Mouse (Mus musculus): ENCODE data around the gene Mrpl35.

Gene Mrpl35

GRCm38 (mm10) chr6:71801011-71801713 is 25.6 kb downstream of the Mrpl35 start:
- no peak for DNase-seq (ENCODE audit: low spot score in 2 of 2)

- no peak for DNase-seq (ENCODE audit: low spot score in 2 of 2)
Observed at GRCm38 (mm10) chr6:71799391-71799790, 27.4 kb downstream of the Mrpl35 start.

GRCm38 (mm10) chr6:71791771-71792170 is 35.0 kb downstream of the Mrpl35 start:
- DNase-seq (ENCODE audit: low spot score in 2 of 2): no peak

GRCm38 (mm10) chr6:71788348-71788747 is 38.4 kb downstream of the Mrpl35 start:
- no peak for DNase-seq (ENCODE audit: low spot score in 2 of 2)

GRCm38 (mm10) chr6:71783165-71783564 is 43.6 kb downstream of the Mrpl35 start:
- no peak for DNase-seq (ENCODE audit: low spot score in 2 of 2)

GRCm38 (mm10) chr6:71780431-71780830 is 46.3 kb downstream of the Mrpl35 start:
- no peak for DNase-seq (ENCODE audit: low spot score in 2 of 2)

- no peak for DNase-seq (ENCODE audit: low spot score in 2 of 2)
Observed at GRCm38 (mm10) chr6:71779831-71780230, 46.9 kb downstream of the Mrpl35 start.

- DNase-seq (ENCODE audit: low spot score in 2 of 2): no peak
Observed at GRCm38 (mm10) chr6:71778016-71778415, 48.8 kb downstream of the Mrpl35 start.

- DNase-seq (ENCODE audit: low spot score in 2 of 2): no peak
Observed at GRCm38 (mm10) chr6:71772636-71773208, 54.0 kb downstream of the Mrpl35 start.

GRCm38 (mm10) chr6:71772156-71772555 is 54.6 kb downstream of the Mrpl35 start:
- DNase-seq (ENCODE audit: low spot score in 2 of 2): peak; percentile 77 to 82

- DNase-seq (ENCODE audit: low spot score in 2 of 2): no peak
Observed at GRCm38 (mm10) chr6:71771282-71771681, 55.5 kb downstream of the Mrpl35 start.

GRCm38 (mm10) chr6:71770856-71771255 is 55.9 kb downstream of the Mrpl35 start:
- no peak for DNase-seq (ENCODE audit: low spot score in 2 of 2)

- no peak for DNase-seq (ENCODE audit: low spot score in 2 of 2)
Observed at GRCm38 (mm10) chr6:71769901-71770690, 56.7 kb downstream of the Mrpl35 start.

GRCm38 (mm10) chr6:71767761-71768160 is 59.0 kb downstream of the Mrpl35 start:
- DNase-seq (ENCODE audit: low spot score in 2 of 2): no peak
